Mouse (Mus musculus) hindbrain, embryonic 15.5 days (tissue): ENCODE measurements around the gene Usp47. TPM values are rescaled to one million over a fixed set of nuclear protein-coding genes. Genes with fewer than 3 reads are reported as not detected.
A peak's percentile ranks its signal among the peaks of the same experiment; 100 is the strongest.

ENCODE experiments used
- ATAC-seq: fragments of 200-750 bp; cut with Nextera tagmentation; 2 replicates; pipeline ENCODE4 v1.8.0; 2017; ENCODE audit warnings: low read depth, moderate number of reproducible peaks, moderate TSS enrichment; ENCODE audit not compliant: low FRiP score
- H3K27ac ChIP-seq: fragments of 300-500 bp; sonication (generic); replicated peaks from 2 replicates; pipeline ENCODE4 v1.5.1; 2015; ENCODE audit warnings: mild to moderate bottlenecking, inconsistent platforms
- H3K27me3 ChIP-seq: fragments of 300-500 bp; sonication (generic); 2 replicates; pipeline ENCODE4 v1.6.1; 2015; ENCODE audit warnings: control low read depth, inconsistent platforms
- H3K36me3 ChIP-seq: fragments of 300-500 bp; sonication (generic); 2 replicates; pipeline ENCODE4 v1.6.1; 2015; ENCODE audit warnings: control low read depth, inconsistent platforms
- H3K4me1 ChIP-seq: fragments of 300-500 bp; sonication (generic); replicated peaks from 2 replicates; pipeline ENCODE4 v1.6.1; 2015; ENCODE audit warnings: control low read depth, inconsistent platforms
- H3K4me2 ChIP-seq: fragments of 300-500 bp; sonication (generic); 2 replicates; pipeline ENCODE4 v1.6.1; 2015; ENCODE audit warnings: moderate library complexity, mild to moderate bottlenecking, inconsistent platforms
- H3K4me3 ChIP-seq: fragments of 300-500 bp; sonication (generic); 2 replicates; pipeline ENCODE4 v1.5.1; 2015; ENCODE audit warnings: mild to moderate bottlenecking, inconsistent platforms
- H3K9ac ChIP-seq: fragments of 300-500 bp; sonication (generic); 2 replicates; pipeline ENCODE4 v1.6.1; 2015; ENCODE audit warnings: inconsistent platforms
- H3K9me3 ChIP-seq: fragments of 300-500 bp; sonication (generic); 2 replicates; pipeline ENCODE4 v1.6.1; 2016; ENCODE audit warnings: control low read depth, inconsistent platforms
- WGBS: fragments of 180-500 bp; shearing (Covaris S2); methylation state at CpG from one replicate; pipeline ENCODE4 v1.1.7; 2015; 5-methylcytosine and 5-hydroxymethylcytosine counted together
- polyA plus RNA-seq: library from polyadenylated mRNA; unstranded; fragments of >200 nt; fragmentation: Nextera tagmentation; extraction: Ambion mirVana; gene quantifications from 2 replicates; pipeline ENCODE4 v1.2.1, GENCODE M21; 2015

The Usp47 gene
- polyA plus RNA-seq, 1 experiment from 2014 or later = 63.7 TPM

DNA sequence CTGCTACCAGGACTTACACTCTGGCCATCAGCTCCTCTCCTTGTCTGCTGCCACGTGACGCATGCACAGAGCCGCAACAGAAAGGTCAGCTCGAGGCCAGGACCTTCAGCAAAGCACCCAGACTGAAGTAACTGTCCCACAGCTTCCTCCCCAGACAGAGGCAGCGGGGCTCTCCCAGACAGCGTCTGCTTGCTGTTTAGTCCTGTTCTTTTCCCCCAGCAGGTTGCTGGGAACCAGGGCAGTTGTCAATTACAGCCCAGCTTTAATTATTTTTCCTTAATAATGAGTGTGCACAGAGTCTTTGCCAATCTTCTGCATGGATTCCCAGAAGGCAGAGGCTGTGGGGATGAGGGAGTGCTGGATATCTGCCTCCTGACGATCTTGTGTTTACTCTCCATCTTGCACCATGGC, 119.8 kb downstream of the Usp47 start:
- Histone ChIP-seq H3K9ac (no peak overlapping the region), H3K9me3 (no peaks in the 10 kb centered on the region), H3K27ac (0 out of 2 replicates have a peak overlapping the region, but pooled peaks have one; percentile 24), H3K4me1 (peaks cover 11% of the 10 kb centered on the region), H3K4me2 (no peak overlapping the region), H3K4me3 (no peak overlapping the region), H3K36me3 (no peaks in the 10 kb centered on the region), H3K27me3 (no peaks in the 10 kb centered on the region)
- WGBS = 28% methylated on average over 7 of the region's 7 CpGs
- no peak for ATAC-seq

DNA sequence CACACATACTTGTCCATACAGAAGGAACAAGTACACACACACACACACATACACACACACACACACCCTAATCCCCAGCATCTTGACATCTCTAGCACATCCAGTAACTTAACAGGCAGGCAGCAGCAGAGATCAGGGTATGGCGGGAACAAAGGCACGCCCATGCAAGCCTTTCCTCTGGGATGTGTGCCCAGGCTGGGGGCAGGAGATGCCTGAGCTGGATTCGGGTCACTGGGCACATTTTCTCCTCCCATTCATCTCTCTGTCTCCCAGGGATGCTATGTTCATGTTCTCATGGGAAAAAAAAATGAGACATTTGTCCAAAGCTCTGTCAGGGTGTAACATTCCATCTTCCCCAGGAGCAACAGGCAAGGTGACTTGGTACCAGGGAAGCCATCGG, 120.7 kb downstream of the Usp47 start:
- no peak overlapping the region for H3K4me2 ChIP-seq
- H3K9ac ChIP-seq = no peak overlapping the region
- H3K9me3 ChIP-seq = no peaks in the 10 kb centered on the region
- no peaks in the 10 kb centered on the region for H3K27me3 ChIP-seq
- H3K4me1 ChIP-seq = peaks cover 11% of the 10 kb centered on the region
- peak; percentile 28; the same call in 1 of the 2 replicates for ATAC-seq
- 46% methylated on average over 4 of the region's 4 CpGs for WGBS
- H3K36me3 ChIP-seq = no peaks in the 10 kb centered on the region
- no peak overlapping the region for H3K4me3 ChIP-seq
- H3K27ac ChIP-seq = no peak overlapping the region

DNA sequence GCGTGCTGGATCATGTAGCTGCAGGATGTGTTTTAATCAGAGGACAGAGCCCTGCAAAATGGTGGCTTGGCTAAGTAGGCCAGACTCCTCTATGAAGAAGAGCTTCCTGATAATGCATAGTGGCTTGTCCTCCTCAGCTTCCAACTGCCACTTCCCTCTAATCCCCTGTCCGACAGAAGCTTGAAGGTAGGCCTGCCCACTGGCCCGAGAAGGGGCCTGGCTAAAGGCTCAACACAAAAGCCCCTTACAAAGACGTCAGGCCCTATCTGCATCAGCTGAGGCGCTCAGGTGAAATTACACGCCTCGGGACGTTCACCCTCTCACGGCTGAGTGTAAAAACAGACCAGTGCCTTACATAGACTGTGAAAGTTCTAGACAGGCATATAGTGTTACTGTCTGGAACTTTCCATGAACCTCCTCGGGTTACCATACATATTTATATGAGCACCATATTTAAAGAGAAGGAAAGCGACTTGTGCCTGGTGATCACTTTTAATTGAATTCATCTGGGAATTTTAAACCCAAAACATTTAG, 121.4 kb downstream of the Usp47 start:
- no peaks in the 10 kb centered on the region for H3K36me3 ChIP-seq
- no peak overlapping the region for H3K4me3 ChIP-seq
- H3K9me3 ChIP-seq = no peaks in the 10 kb centered on the region
- H3K27ac ChIP-seq = no peak overlapping the region
- no peak overlapping the region for H3K4me2 ChIP-seq
- no peak overlapping the region for H3K9ac ChIP-seq
- WGBS = 60% methylated on average over 11 of the region's 11 CpGs
- peaks cover 11% of the 10 kb centered on the region for H3K4me1 ChIP-seq
- no peak for ATAC-seq
- H3K27me3 ChIP-seq = no peaks in the 10 kb centered on the region

DNA sequence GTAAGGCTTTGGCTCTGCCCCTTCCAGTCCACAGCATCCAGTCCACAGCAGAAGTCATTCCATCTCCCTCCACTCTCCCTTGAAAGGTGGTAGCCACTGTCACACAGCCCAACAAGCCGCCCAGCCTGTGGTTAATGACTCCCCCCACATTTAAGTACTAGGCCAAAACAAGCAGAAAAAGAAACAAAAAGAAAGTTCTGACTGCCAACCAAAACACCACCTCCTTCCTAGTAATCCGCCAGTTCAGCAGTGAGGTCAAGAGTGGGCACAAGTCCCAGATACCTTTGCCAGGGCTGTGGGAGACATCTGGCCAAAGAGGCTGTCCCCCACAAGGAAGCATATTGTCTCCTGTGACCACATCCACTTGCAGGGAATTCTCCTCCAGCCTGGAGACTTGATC, 124.7 kb downstream of the Usp47 start:
- Histone ChIP-seq H3K9me3 (no peaks in the 10 kb centered on the region), H3K36me3 (no peaks in the 10 kb centered on the region), H3K27me3 (no peaks in the 10 kb centered on the region), H3K4me3 (no peak overlapping the region), H3K27ac (no peak overlapping the region), H3K9ac (no peak overlapping the region), H3K4me2 (no peak overlapping the region), H3K4me1 (peaks cover 8% of the 10 kb centered on the region)
- no peak for ATAC-seq
- 73% methylated on average over 2 of the region's 2 CpGs for WGBS

DNA sequence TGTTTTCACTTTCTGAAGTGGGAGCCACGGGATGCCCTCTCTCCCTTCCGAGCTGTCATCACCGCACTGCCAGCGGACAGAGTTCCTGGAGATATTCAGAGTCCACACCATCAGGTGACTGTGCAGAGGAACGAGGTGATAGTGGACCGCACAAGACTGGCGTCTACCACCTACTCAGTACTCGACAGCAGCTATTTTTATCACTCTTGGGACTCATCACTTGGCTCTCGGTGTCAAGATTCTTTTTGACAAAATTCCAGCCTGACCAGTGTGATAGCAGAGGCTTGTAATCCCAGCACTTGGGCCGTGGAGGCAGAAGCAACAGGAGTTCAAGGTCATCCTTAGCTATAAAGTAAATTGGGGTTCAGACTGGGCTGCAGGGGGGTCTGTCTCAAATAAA, 125.8 kb downstream of the Usp47 start:
- no peaks in the 10 kb centered on the region for H3K9me3 ChIP-seq
- no peak overlapping the region for H3K9ac ChIP-seq
- no peak for ATAC-seq
- H3K4me1 ChIP-seq = peaks cover 4% of the 10 kb centered on the region
- no peak overlapping the region for H3K4me2 ChIP-seq
- WGBS = 90% methylated on average over 10 of the region's 10 CpGs
- H3K27me3 ChIP-seq = no peaks in the 10 kb centered on the region
- H3K36me3 ChIP-seq = no peaks in the 10 kb centered on the region
- H3K27ac ChIP-seq = no peak overlapping the region
- H3K4me3 ChIP-seq = no peak overlapping the region

DNA sequence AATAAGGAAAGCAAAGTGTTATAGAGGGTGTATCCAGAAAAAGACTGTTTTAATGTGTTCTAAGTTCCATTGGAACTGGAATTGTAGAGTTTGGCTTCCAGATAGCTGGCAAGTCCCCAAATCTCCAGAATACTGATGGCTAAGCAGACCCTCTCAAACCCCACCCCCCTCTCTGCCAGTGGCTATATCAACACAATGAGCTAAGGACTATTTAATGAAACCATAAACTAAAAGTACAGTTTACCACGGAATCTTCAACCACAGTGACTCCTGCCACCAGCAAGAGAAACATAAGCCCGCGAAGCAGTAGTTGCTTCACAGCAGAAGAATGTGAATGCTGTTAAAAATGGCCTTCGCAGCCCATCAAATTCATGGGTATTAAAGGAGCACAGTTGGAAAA, 131.1 kb downstream of the Usp47 start:
- H3K36me3 ChIP-seq = no peaks in the 10 kb centered on the region
- no peak overlapping the region for H3K4me2 ChIP-seq
- WGBS = 66% methylated on average over 4 of the region's 4 CpGs
- H3K4me3 ChIP-seq = no peak overlapping the region
- no peaks in the 10 kb centered on the region for H3K9me3 ChIP-seq
- 0 out of 2 replicates have a peak, but pooled peaks cover 4% of the 10 kb centered on the region for H3K27me3 ChIP-seq
- H3K27ac ChIP-seq = no peak overlapping the region
- H3K9ac ChIP-seq = no peak overlapping the region
- H3K4me1 ChIP-seq = peaks cover 31% of the 10 kb centered on the region
- ATAC-seq = no peak

DNA sequence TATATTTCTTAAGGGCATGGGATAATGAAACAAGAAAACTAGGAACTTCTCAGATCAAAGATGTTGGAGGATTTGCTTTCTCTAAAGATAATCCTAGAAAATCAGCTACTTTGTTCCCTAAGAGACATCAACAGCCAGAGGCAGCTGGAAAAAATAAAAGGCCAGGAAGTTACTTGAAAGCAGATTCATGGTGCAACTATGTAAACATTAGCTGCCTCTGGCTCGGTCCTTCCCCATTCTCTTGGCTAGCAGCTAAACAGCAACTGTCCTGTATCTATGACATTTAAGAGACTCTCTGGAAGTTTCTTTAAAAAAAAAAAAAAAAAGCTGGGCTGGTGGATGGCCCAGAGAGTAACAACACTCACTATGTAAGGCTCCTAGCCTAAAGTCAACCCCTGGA, 131.9 kb downstream of the Usp47 start:
- peaks cover 31% of the 10 kb centered on the region for H3K4me1 ChIP-seq
- 72% methylated on average over 1 of the region's 1 CpGs for WGBS
- H3K9me3 ChIP-seq = no peaks in the 10 kb centered on the region
- H3K4me2 ChIP-seq = no peak overlapping the region
- H3K4me3 ChIP-seq = no peak overlapping the region
- no peak overlapping the region for H3K27ac ChIP-seq
- H3K9ac ChIP-seq = no peak overlapping the region
- ATAC-seq = no peak
- H3K36me3 ChIP-seq = no peaks in the 10 kb centered on the region
- 0 out of 2 replicates have a peak, but pooled peaks cover 8% of the 10 kb centered on the region for H3K27me3 ChIP-seq

DNA sequence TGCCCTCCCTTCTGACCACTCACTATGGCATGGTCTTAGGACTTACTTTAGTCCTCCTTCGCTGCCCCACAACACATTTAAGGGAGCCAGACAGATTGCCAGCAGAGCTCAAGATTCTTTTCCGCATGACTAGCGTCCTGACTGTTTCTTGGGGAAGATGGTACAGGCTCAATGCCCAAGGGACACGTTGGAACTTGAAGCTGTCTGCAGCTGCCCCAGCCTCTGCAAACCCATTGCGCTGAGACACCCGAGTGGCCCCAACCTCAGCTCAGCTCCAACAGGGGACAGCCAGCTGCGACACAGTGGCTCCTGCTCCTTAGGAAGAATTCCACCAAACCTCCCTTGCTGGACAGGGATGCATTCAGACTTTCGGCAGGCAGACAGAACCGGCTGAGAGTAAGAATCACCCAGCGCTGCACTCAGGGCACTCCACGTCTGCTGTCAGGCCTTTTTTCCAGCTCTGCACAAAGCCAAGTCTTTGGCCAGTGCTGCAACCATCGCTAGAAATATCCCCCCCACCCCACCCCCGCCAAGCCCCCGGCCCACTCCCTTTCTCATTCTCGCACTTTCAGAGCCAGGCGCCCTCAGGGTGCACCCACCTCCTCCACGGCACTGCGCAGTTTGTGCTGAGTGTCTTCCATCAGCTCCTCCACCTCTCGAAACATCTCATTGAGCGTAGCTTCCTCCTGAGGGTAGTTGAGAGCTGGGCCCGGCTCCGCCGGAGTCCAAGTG, 134.4 kb downstream of the Usp47 start:
- Histone ChIP-seq H3K27ac (peak overlapping the region; percentile 40; the same call in 1 of the 2 replicates), H3K4me1 (peaks cover 31% of the 10 kb centered on the region), H3K4me2 (peak overlapping the region; percentile 59), H3K4me3 (peak overlapping the region; percentile 45), H3K9me3 (no peaks in the 10 kb centered on the region), H3K27me3 (0 out of 2 replicates have a peak, but pooled peaks cover 8% of the 10 kb centered on the region), H3K9ac (peak overlapping the region; percentile 35), H3K36me3 (no peaks in the 10 kb centered on the region)
- 10% methylated on average over 23 of the region's 23 CpGs for WGBS
- peak; percentile 49; the same call in 1 of the 2 replicates for ATAC-seq

DNA sequence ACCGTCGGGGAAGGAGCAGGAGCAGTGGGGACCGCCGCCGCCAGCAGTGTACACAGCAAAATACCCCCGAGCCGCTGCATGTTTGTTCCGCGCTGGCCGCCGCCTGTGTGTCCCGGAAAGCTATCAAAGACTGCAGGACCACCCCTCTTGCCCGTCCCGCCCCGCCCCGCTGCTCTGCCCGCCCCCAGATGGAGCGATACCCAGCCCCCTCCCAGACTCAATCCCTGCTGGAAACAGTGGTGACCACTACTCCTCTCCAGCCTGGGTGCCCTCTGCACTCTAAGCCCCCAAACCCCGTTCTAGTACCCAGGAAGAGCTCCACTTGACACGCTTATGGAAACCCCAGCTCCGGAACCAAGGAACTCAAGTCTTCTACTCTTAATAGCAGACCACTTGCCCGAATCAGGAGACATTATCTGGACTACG, 135.0 kb downstream of the Usp47 start:
- no peaks in the 10 kb centered on the region for H3K9me3 ChIP-seq
- peak overlapping the region; percentile 45 for H3K4me3 ChIP-seq
- WGBS = 2% methylated on average over 23 of the region's 23 CpGs
- 0 out of 2 replicates have a peak, but pooled peaks cover 8% of the 10 kb centered on the region for H3K27me3 ChIP-seq
- H3K9ac ChIP-seq = peak overlapping the region; percentile 35
- peaks cover 31% of the 10 kb centered on the region for H3K4me1 ChIP-seq
- peak; percentile 43; the same call in 1 of the 2 replicates for ATAC-seq
- H3K36me3 ChIP-seq = no peaks in the 10 kb centered on the region
- H3K4me2 ChIP-seq = peak overlapping the region; percentile 59
- H3K27ac ChIP-seq = peak overlapping the region; percentile 40; the same call in 1 of the 2 replicates

DNA sequence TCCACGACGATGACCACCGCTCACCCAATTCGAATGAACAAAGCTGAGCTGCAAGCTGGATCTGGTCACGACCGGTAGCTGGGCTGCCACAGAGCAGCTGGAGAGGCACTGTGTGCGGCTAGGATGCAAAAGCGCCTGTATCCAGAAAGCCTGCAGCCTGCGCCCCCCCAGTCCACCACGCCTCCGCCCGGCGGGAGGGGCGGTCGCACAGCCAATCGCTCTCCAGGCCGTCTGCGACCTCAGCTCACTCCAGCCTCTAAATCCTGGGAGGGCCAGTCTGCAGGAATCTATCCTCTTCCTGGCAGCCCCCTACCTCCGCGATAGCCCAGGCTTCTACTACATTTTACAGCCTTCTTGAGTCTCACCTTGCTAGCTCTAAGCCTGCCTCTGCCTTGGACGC, 135.6 kb downstream of the Usp47 start, which contains the start of gene Dkk3:
Gene Dkk3, minus strand, starts transcription at position 116 of the 400 bp plus-strand sequence.
- Histone ChIP-seq H3K27me3 (0 out of 2 replicates have a peak, but pooled peaks cover 8% of the 10 kb centered on the region), H3K9me3 (no peaks in the 10 kb centered on the region), H3K27ac (peak within 1 kb of the TSS; percentile 40; the same call in 1 of the 2 replicates), H3K4me3 (peak within 1 kb of the TSS; percentile 45), H3K4me2 (peak within 1 kb of the TSS; percentile 59), H3K36me3 (no peaks in the 10 kb centered on the region), H3K9ac (peak within 1 kb of the TSS; percentile 35), H3K4me1 (peaks cover 28% of the 10 kb centered on the region)
- WGBS = 4% methylated on average over 21 of the region's 21 CpGs
- ATAC-seq = 0 out of 2 replicates have a peak, but pooled peaks have one; percentile 46

DNA sequence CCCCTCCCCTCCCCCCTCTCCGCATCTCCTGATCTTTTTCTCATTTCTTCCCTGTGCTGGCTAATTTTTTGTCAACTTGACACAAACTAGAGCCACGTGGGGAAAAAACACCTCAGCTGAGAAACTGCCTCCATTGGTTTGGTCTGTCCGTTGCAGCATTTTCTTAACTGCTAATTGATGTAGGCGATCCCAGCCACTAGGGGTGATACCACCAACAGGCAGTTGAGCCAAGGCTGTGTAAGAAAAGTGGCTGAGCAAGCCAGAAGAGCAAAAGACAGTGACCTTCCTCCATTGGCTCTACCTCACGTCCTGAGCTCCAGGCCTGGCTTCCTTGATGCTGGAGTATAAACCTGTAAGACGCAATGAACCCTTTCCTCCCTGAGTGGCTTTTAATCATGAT, 136.5 kb downstream of the Usp47 start:
- no peak for ATAC-seq
- Histone ChIP-seq H3K27me3 (0 out of 2 replicates have a peak, but pooled peaks cover 8% of the 10 kb centered on the region), H3K4me1 (peaks cover 25% of the 10 kb centered on the region), H3K36me3 (no peaks in the 10 kb centered on the region), H3K4me3 (no peak overlapping the region), H3K9me3 (no peaks in the 10 kb centered on the region), H3K9ac (no peak overlapping the region), H3K4me2 (no peak overlapping the region), H3K27ac (no peak overlapping the region)
- 28% methylated on average over 6 of the region's 6 CpGs for WGBS
